Mouse (Mus musculus) monocyte, adult 2 months (primary cell): ENCODE results near the gene Pld5.

ENCODE experiments used
- DNase-seq, 2 experiments: peaks; one replicate each; pipeline ENCODE4 v3.0.0; 2022; ENCODE audit warnings: low spot score in 2 of 2, low read depth in 1 of 2

Pld5 gene

GRCm38 (mm10) chr1:175967004-175967745, 307.9 kb downstream of the Pld5 start:
- no peak for DNase-seq

- DNase-seq = no peak
Observed at GRCm38 (mm10) chr1:175961786-175962185, 313.3 kb downstream of the Pld5 start.

GRCm38 (mm10) chr1:175950851-175951250, 324.3 kb downstream of the Pld5 start:
- no peak for DNase-seq

- no peak for DNase-seq
Observed at GRCm38 (mm10) chr1:175950421-175950820, 324.7 kb downstream of the Pld5 start.

GRCm38 (mm10) chr1:175946718-175947315, 328.3 kb downstream of the Pld5 start:
- DNase-seq = no peak

GRCm38 (mm10) chr1:175943168-175943567, 331.9 kb downstream of the Pld5 start:
- no peak for DNase-seq

GRCm38 (mm10) chr1:175938731-175939130, 336.4 kb downstream of the Pld5 start:
- no peak for DNase-seq

- no peak for DNase-seq
Observed at GRCm38 (mm10) chr1:175936282-175936737, 338.8 kb downstream of the Pld5 start.

- DNase-seq = no peak
Observed at GRCm38 (mm10) chr1:175931391-175931790, 343.7 kb downstream of the Pld5 start.

- peak in 1 of 2 experiments; percentile 6 for DNase-seq
Observed at GRCm38 (mm10) chr1:175923848-175924787, 351.0 kb downstream of the Pld5 start.

- no peak for DNase-seq
Observed at GRCm38 (mm10) chr1:175921091-175921490, 354.0 kb downstream of the Pld5 start.

GRCm38 (mm10) chr1:175920029-175920428, 355.1 kb downstream of the Pld5 start, which contains the start of gene Gm38100:
Gene Gm38100, plus strand, starts transcription at chr1:175920329.
- DNase-seq = no peak

- no peak for DNase-seq
Observed at GRCm38 (mm10) chr1:175913728-175914303, 361.3 kb downstream of the Pld5 start.
